Mouse (Mus musculus): ENCODE measurements around the gene Abr.

GRCm38 (mm10) chr11:76415001-76415400 lies 207.1 kb downstream of the Abr start:
- TF ChIP-seq POLR2A (IDR thresholded peaks at IDR 0.05; ENCODE audit: extremely low read depth, insufficient read depth, low read length) (no peak), CTCF (IDR thresholded peaks at IDR 0.05; ENCODE audit: extremely low read depth, insufficient read depth, low read length) (no peak)

All from cortical plate, adult 2 months (tissue).